Mouse (Mus musculus): ENCODE measurements around the gene Baz2a.
"Not testable (repeated sequence)": the region's sequence is repeated elsewhere in the genome, so short reads cannot be mapped to it uniquely, and the experiment has no call there.

The Baz2a gene

GRCm38 (mm10) chr10:128081807-128082476, 9.4 kb upstream of the Baz2a start:
- no peak for DNase-seq (ENCODE audit: low read depth, low spot score)

GRCm38 (mm10) chr10:128082477-128082808, 8.9 kb upstream of the Baz2a start:
- DNase-seq (ENCODE audit: low read depth, low spot score): no peak

GRCm38 (mm10) chr10:128082880-128083421, 8.4 kb upstream of the Baz2a start, which contains the start of gene Atp5b:
Atp5b (plus strand) TSS chr10:128083273.
- peak; percentile 99 for DNase-seq (ENCODE audit: low read depth, low spot score)

GRCm38 (mm10) chr10:128083688-128084087, 7.7 kb upstream of the Baz2a start:
- no peak for DNase-seq (ENCODE audit: low read depth, low spot score)

GRCm38 (mm10) chr10:128084160-128084559, 7.2 kb upstream of the Baz2a start:
- DNase-seq (ENCODE audit: low read depth, low spot score): no peak

- no peak for DNase-seq (ENCODE audit: low read depth, low spot score)
Observed at GRCm38 (mm10) chr10:128086391-128086790, 5.0 kb upstream of the Baz2a start.

- DNase-seq (ENCODE audit: low read depth, low spot score): not testable (repeated sequence)
Observed at GRCm38 (mm10) chr10:128087216-128087615, 4.2 kb upstream of the Baz2a start.

- DNase-seq (ENCODE audit: low read depth, low spot score): no peak
Observed at GRCm38 (mm10) chr10:128088181-128088580, 3.2 kb upstream of the Baz2a start.

- no peak for DNase-seq (ENCODE audit: low read depth, low spot score)
Observed at GRCm38 (mm10) chr10:128089842-128090241, 1.5 kb upstream of the Baz2a start.

- no peak for DNase-seq (ENCODE audit: low read depth, low spot score)
Observed at GRCm38 (mm10) chr10:128090651-128091563, 470 bp upstream of the Baz2a start.

GRCm38 (mm10) chr10:128092506-128093495, 1.4 kb downstream of the Baz2a start:
- DNase-seq (ENCODE audit: low read depth, low spot score): no peak

- no peak for DNase-seq (ENCODE audit: low read depth, low spot score)
Observed at GRCm38 (mm10) chr10:128093496-128094294, 2.3 kb downstream of the Baz2a start.

- DNase-seq (ENCODE audit: low read depth, low spot score): no peak
Observed at GRCm38 (mm10) chr10:128094340-128094968, 3.1 kb downstream of the Baz2a start.

- DNase-seq (ENCODE audit: low read depth, low spot score): no peak
Observed at GRCm38 (mm10) chr10:128095003-128095636, 3.7 kb downstream of the Baz2a start.

GRCm38 (mm10) chr10:128096313-128096692, 4.9 kb downstream of the Baz2a start:
- DNase-seq (ENCODE audit: low read depth, low spot score): no peak

- DNase-seq (ENCODE audit: low read depth, low spot score): peak; percentile 72
Observed at GRCm38 (mm10) chr10:128096693-128097586, 5.6 kb downstream of the Baz2a start.

GRCm38 (mm10) chr10:128097587-128097971, 6.2 kb downstream of the Baz2a start:
- DNase-seq (ENCODE audit: low read depth, low spot score): no peak

GRCm38 (mm10) chr10:128110103-128110761, 18.9 kb downstream of the Baz2a start:
- no peak for DNase-seq (ENCODE audit: low read depth, low spot score)

All from brain, embryonic 18.5 days (tissue).